Mouse (Mus musculus) mouse trophoblast stem cell (cell line): ENCODE measurements at regions not wholly inside any gene's neighbourhood (a gene's known extent, or its start where the extent isn't known, plus 50 kb on each side); places are given as distances from the start of the nearest gene placed in this dataset.
"Not testable (repeated sequence)": the region's sequence is repeated elsewhere in the genome, so short reads cannot be mapped to it uniquely, and the experiment has no call there.

Experiments used
- in situ Hi-C, 2 experiments: fragments of 300-500 bp; cut with MseI, MboI; formaldehyde crosslinking; loops; 2 replicates in 1 of 2; 3 replicates in 1 of 2; pipeline ENCODE4 v1.15.1; 2025

- in situ Hi-C loops: loop anchor here in 1 of 2 experiments (25.0 kb wide), 1 partner anchor 282 kb away; no protein-coding TSS in a partner anchor
These were observed 151.8 kb downstream of the Mrgpra4 start for GRCm38 (mm10) chr7:47830124-47830523.

GRCm38 (mm10) chr7:47781373-47781772 lies 180.2 kb upstream of the Mrgpra3 start:
- in situ Hi-C loops: no loop called here

GRCm38 (mm10) chr7:47747528-47747927 lies 146.4 kb upstream of the Mrgpra3 start:
- in situ Hi-C loops: no loop called here

DNA sequence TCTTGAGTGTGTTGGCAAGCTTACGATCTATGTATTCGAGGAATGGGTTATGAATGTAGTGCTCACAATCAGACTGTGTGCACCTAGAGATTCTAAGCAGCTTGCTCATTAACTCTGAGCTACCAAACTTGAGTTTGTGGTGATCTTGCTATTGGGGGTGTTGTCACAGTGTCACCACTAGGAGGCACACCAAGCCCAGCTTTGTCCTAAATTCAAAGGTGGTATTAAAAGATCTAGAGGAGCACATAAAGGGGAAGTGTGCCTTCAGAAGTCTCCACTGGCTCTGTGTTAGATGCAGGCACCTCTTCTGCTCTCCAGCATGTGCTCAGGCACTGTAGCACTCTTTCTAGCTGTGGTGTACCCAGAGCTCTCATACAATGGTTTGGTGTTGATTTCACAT lies 138.9 kb upstream of the Mrgpra3 start:
- in situ Hi-C loops: not testable (repeated sequence)

- in situ Hi-C loops: no loop called here
These were observed 89.9 kb upstream of the Mrgpra3 start for GRCm38 (mm10) chr7:47691121-47691520.

DNA sequence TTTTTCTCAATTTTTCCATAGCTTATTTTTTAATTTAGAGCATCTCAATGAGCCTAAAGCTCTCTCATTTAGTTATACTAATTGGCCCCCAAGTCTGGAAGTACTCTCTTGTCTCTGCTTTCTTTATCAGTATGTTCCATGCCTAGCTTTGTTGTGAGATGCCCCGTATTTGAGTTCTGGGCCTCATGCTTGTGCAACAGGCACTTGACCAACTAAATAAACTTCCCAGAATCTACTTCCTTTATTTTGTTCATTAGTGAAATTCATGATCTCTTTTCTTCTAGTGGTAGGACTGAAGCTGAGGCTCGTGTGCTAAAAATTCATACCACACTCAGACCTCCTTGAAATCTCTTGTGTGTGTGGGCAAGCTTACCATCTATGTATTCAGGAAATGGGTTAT lies 75.8 kb upstream of the Mrgpra3 start:
- in situ Hi-C loops: no loop called here
